Mouse (Mus musculus) left cerebral cortex, adult 2 months (tissue): ENCODE results near the gene Itk. TPM values are rescaled to one million over a fixed set of nuclear protein-coding genes. Genes with fewer than 3 reads are reported as not detected.

Experiments used
- DNase-seq, 2 experiments: peaks; one replicate each; pipeline ENCODE4 v3.0.0; 2021 to 2022; ENCODE audit warnings: low spot score in 2 of 2, mixed read lengths in 1 of 2; ENCODE audit errors: extremely low spot score in 1 of 2
- H3K27ac ChIP-seq: fragments of 200-600 bp; 2 replicates; pipeline ENCODE4 v1.8.1; 2022
- H3K4me3 ChIP-seq: fragments of 200-600 bp; 2 replicates; pipeline ENCODE4 v1.8.1; 2022
- CTCF ChIP-seq: fragments of 200-600 bp; IDR thresholded peaks from 2 replicates; pipeline ENCODE4 v1.8.1; 2022; ENCODE audit warnings: antibody characterized with exemption, mild to moderate bottlenecking, moderate library complexity
- intact Hi-C: fragments of 180-260 bp; cut with DNase I; formaldehyde crosslinking; loops from one replicate; pipeline ENCODE4 v1.15.1; 2025
- total RNA-seq, 2 experiments: library from RNA; stranded (reverse); gene quantifications; 2 replicates each; pipeline ENCODE4 v1.2.3; 2021

Itk gene
- total RNA-seq, 2 experiments from 2014 or later: 0.16 to 0.23 TPM

DNA sequence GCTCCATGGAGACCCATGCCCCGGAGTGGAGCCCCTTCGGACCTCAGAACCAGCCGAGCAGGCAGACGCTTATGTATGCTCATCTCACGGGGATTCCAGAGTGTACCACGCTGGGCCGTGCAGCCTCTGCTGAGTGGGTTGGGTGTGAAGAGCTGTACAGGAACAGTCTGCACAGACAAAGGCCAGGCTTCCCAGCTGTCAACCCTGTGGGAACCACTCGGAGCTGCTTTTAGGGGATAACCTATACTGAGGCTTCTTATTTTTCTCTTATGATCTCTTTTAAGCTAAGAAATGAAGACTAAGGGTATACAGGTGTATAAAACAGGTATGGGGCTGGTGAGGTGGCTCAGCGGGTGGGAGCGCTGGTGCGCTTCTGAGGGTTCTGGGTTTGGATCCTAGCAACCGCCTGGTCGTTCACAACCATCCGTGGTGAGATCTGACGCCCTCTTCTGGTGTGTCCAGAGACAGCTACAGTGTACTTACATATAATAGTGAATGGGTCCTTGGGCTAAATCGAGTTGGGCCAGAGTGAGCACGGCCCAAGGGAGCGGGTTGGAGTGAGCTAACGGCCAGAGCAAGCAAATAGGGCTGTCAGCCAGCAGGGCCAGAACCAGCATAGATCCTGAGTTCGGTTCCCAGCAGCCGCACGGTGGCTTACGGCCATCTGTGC lies 87.6 kb downstream of the Itk start:
- Histone ChIP-seq H3K27ac (peak overlapping the region; percentile 91), H3K4me3 (no peak overlapping the region)
- DNase-seq: peak; percentile 56 to 65
- peak; percentile 26; the same call in 1 of the 2 replicates for TF ChIP-seq CTCF
- intact Hi-C loops: loop anchor here (2.0 kb wide), 3 partner anchors 13 to 129 kb away; no protein-coding TSS in a partner anchor

DNA sequence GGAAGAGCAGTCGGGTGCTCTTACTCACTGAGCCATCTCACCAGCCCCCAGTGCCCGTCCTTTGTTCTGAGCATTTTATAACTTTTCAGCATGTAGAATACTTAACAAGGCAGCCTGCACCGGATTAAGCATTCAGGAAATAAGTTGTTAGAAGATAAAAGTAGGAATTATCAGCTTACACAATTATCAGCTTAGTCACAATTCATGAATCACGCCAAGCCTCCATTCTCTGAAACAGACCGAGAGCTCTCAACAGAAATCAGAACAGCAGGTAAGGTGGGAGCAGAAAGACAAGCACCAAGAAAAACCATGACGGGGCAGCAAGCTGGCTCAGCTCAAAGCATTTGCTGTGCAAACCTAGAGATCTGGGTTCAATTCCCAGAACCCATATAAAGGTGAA lies 89.4 kb downstream of the Itk start:
- no peak for TF ChIP-seq CTCF
- peak overlapping the region; percentile 91 for H3K27ac ChIP-seq
- intact Hi-C loops: loop anchor here (2.0 kb wide), 3 partner anchors 15 to 131 kb away; no protein-coding TSS in a partner anchor
- no peak overlapping the region for H3K4me3 ChIP-seq
- DNase-seq: no peak

DNA sequence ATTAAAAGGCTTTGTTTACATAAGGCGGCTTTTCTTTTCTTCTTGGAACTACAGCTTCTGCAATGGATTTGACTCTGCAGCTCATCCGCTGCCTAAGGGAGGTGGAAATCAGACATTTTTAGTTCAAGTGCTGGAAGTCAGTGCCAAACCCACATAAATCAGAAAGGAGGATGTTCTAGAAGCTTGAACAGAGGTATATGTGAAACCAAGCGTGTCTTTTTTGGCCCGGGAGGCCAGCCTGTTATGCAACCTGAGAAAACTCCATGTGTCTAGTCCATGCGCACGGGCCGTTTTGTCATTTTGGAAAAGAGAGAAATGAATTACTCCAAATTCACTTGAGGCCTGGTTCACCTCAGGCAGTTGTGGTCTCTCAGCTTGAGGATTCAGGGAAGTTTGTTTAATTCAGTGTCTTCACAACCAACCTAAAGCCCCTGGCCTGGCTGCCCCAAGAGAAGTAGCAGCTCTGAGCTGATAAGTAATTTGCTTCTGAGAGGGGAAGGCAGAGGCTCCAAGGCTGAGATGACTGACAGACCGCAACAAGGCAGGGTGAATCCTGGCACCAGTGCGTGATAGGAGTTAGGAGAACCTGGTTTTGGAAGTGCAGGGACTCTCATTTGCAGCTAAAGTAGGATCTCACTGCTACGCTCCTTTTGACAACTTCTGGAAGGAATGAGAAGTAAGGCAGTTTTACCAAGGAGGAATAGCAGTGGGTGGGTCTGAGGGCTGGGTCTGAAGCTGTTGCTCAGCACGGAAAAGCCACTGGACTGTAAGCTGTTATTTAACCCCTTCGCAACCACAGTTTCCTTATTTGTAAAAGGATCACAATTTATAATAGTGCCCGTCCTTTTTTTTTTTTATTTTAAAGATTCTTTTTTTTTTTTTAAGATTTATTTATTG lies 90.2 kb downstream of the Itk start:
- Histone ChIP-seq H3K4me3 (no peak overlapping the region), H3K27ac (peak overlapping the region; percentile 91)
- intact Hi-C loops: no loop called here
- TF ChIP-seq CTCF: no peak
- DNase-seq: no peak

DNA sequence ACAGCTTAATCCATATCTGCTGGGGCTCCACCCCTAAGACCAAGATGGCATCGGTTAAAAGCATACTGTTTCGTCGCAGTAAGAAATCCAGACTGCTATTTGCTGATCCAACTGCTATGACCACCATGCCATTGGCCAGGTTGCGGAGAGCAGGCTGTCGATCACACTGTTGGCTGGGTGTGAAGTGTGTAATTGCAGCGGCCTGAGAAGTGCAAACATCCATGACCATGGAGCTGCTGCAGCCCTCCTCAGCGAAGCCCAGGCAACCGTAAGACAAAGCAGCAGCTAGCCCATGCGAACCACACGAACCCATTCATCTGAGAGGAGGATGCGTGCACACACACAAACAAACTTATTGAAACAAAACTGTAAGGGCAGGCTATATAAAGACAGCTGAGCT lies 94.9 kb downstream of the Itk start:
- no peak for TF ChIP-seq CTCF
- DNase-seq: no peak
- intact Hi-C loops: no loop called here
- Histone ChIP-seq H3K27ac (no peak overlapping the region), H3K4me3 (no peak overlapping the region)

DNA sequence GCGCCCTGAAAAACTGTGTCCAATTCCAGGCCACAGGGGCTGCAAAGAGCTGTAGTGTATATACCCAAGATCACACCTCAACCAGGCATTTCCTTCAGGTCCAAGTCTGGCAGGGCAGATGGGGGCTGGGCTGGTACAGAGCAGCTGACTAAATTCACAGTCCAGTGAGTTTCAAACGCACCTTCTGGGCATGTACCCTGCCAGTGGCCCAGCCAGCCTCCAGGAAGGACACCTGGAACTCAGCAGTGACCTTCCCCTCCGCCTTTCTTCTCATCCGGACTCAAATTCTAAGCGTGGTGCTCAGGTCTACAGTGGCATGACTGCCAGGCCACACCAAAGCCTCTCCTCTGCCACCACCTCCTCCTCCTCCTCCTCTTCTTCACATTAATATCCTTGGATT lies 95.8 kb downstream of the Itk start:
- Histone ChIP-seq H3K4me3 (no peak overlapping the region), H3K27ac (no peak overlapping the region; the same call in 1 of the 2 replicates)
- DNase-seq: no peak
- intact Hi-C loops: no loop called here
- no peak for TF ChIP-seq CTCF

DNA sequence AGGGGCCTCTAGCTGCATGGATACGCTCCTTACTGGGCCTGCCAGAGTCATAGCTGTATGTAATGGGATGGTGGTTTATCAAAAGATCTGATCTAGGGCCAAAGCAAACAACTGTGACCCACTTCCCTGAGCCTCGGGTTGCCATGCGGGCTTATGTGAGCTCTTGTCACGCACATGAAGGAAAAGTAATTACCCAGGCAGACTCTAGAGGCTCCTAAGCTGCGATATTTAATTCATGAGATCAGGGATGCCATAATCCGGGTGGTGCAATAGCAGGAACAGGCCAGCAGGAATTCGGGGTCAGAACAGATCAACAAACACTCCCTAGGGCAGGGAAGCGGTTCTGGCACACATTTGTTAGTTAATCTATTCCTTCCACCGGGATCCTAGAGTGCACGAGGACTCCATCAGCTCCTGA lies 98.3 kb downstream of the Itk start:
- no peak; the same call in 1 of the 2 replicates for TF ChIP-seq CTCF
- DNase-seq: no peak
- intact Hi-C loops: no loop called here
- H3K4me3 ChIP-seq: no peak overlapping the region
- H3K27ac ChIP-seq: no peak overlapping the region; the same call in 1 of the 2 replicates

DNA sequence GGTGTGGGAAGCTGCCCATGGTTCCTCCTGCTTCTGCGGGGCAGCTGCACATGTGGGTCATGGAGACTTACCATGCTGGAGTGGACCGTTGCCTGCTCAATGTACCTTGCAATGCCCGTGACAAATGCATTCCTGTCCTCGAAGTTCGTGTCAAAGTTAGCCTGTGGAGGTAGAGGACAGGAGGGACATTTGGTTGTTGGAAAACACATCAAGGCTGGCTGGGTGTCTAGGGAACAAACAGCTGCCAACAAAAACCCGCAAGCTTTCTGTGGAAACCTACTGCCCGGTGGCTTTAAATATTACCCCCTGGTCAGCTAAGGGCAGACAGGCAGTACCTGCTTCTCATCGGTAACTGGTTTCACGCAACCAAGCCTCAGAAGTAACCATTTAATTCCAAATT lies 99.8 kb downstream of the Itk start:
- no peak for TF ChIP-seq CTCF
- intact Hi-C loops: no loop called here
- H3K4me3 ChIP-seq: no peak overlapping the region

DNA sequence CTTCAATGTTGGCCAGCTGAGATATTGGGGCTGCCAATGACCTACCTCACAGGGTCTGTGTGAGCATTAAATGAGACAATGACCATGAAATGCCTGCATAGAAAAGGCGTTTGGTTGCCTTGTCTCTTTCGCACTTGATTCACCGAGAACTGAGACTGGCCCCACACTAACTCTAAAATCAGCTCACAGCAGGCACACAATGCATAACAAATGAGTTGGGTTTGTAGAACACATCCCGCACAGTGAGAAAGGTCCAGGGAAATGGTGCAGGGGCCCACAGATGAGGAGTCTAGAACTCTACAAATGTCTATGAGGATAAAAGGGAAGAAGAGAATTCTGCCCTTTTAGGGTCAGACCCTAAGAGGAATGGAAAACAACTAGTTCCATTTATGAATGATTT lies 100.3 kb downstream of the Itk start:
- H3K27ac ChIP-seq: no peak overlapping the region
- intact Hi-C loops: no loop called here
- no peak for DNase-seq
- TF ChIP-seq CTCF: no peak
- H3K4me3 ChIP-seq: no peak overlapping the region

More for the DNA sequence above, 99.8 kb downstream of the Itk start:
- H3K27ac ChIP-seq: no peak overlapping the region
- DNase-seq: no peak

DNA sequence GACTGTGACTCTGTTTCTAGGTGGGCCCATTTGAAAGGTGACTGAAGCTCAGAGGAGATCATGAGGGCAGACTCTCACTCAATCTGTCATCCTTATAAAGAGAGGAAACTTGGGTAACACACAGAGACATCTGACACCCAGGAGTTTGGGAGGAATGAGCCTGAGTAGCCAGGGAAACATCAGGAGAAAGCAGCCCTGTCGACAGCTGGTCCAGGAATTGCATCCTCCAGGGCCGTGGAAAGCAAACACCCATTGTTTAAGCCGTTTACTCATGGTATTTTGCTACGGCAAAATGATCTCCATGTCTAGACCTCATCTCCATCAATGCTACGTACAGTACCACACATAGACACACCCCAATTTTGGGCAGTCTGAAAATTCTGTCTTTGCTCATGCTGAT lies 101.2 kb downstream of the Itk start:
- intact Hi-C loops: no loop called here

DNA sequence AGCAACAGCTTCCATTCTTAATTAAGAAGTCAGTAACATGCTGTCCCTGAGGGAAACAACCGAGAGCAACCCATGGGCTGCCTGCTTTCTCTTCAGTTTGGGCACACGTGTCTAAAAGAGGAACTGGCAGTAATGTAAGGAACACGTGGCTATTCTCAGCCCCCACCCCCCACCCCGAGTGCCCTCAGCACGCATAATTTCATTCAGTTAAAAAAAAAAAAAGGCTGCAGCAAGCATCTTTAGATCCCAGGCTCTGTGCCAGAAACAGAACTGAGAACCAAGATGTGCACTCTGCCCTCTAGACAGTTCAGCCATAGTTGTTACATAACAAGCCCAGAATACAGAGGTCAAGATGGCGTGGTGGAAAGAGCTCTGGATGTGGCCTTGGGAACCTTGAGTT lies 102.5 kb downstream of the Itk start:
- intact Hi-C loops: no loop called here
- no peak for TF ChIP-seq CTCF
- Histone ChIP-seq H3K27ac (no peak overlapping the region), H3K4me3 (no peak overlapping the region)
- DNase-seq: no peak

More for the DNA sequence above, 101.2 kb downstream of the Itk start:
- no peak overlapping the region for H3K4me3 ChIP-seq
- no peak overlapping the region for H3K27ac ChIP-seq
- DNase-seq: no peak
- TF ChIP-seq CTCF: no peak

DNA sequence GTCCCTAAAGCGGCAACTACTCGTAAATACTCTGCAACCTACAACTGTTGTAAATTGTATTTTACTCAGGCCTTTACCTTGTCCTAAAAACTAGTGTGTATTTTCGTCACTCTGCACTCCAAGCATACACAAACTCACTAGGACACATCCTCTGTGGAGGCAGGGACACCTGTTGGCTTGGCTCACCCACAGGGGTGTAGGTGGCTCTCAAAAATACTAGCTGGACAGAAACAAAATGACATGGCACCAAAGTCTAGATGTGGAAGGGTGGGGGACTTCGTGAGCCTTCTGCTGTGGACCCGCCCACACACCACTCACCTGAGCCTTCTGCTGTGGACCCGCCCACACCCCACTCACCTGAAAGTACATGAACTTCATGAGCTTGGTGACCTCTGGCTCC lies 105.5 kb downstream of the Itk start:
- TF ChIP-seq CTCF: no peak
- peak overlapping the region; percentile 19; the same call in 1 of the 2 replicates for H3K27ac ChIP-seq
- peak in 1 of 2 experiments; percentile 59 for DNase-seq
- intact Hi-C loops: loop anchor here (1.0 to 2.0 kb wide), 3 partner anchors 17 to 148 kb away; no protein-coding TSS in a partner anchor
- no peak overlapping the region for H3K4me3 ChIP-seq

DNA sequence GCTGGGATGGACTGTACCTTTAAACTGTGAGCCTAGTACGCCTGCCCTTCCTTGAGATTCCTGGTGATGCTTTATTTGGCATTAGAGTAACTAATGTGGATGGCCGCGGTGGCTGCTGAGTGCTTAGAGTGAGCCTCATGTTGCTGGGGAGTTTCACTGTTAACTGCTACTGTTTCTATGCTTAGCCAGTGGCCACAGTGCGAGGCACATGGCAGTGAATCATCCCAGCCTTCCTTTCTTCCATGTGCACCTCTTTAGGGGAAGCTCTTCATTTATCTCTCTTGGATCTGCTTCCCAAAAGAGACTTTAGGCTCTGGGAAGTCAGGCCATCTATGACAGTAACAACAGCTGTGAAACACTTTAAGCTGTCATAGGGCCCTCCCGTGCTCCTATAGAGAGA lies 106.7 kb downstream of the Itk start:
- H3K4me3 ChIP-seq: no peak overlapping the region
- H3K27ac ChIP-seq: no peak overlapping the region; the same call in 1 of the 2 replicates
- intact Hi-C loops: loop anchor here (1.0 to 2.0 kb wide), 3 partner anchors 18 to 149 kb away; no protein-coding TSS in a partner anchor
- DNase-seq: no peak
- no peak for TF ChIP-seq CTCF
